Mouse (Mus musculus) liver, embryonic 14.5 days (tissue): ENCODE measurements around the gene Usp33. TPM values are rescaled to one million over a fixed set of nuclear protein-coding genes. Genes with fewer than 3 reads are reported as not detected.

Experiments used
- ATAC-seq: fragments of 200-750 bp; cut with Nextera tagmentation; 2 replicates; pipeline ENCODE4 v1.8.0; 2017; ENCODE audit warnings: moderate number of reproducible peaks, mild to moderate bottlenecking, moderate library complexity; ENCODE audit not compliant: insufficient read depth
- DNase-seq, 3 experiments: peaks; one replicate each; pipeline ENCODE4 v3.0.0-alpha.2; 2012 to 2013; ENCODE audit warnings: low read depth in 3 of 3, low spot score in 3 of 3
- H3K27ac ChIP-seq: fragments of 300-500 bp; sonication (generic); 2 replicates; pipeline ENCODE4 v1.5.1; 2014; ENCODE audit warnings: moderate library complexity, mild to moderate bottlenecking, control low read depth, inconsistent platforms
- H3K27me3 ChIP-seq: fragments of 300-500 bp; sonication (generic); 2 replicates; pipeline ENCODE4 v1.6.1; 2014; ENCODE audit warnings: mild to moderate bottlenecking, low read length, moderate library complexity; ENCODE audit not compliant: control insufficient read depth, insufficient read depth
- H3K36me3 ChIP-seq: fragments of 300-500 bp; sonication (generic); replicated peaks from 2 replicates; pipeline ENCODE4 v1.6.1; 2014; ENCODE audit warnings: low read depth; ENCODE audit not compliant: control insufficient read depth, insufficient read depth
- H3K4me1 ChIP-seq, 2 experiments: fragments of 200-500 bp in 1 of 2; fragments of 300-500 bp in 1 of 2; sonication (generic) in 1 of 2; replicated peaks; 2 replicates each; pipeline ENCODE4 v1.6.1; 2012 to 2014; ENCODE audit warnings: antibody characterized with exemption in 1 of 2, inconsistent platforms in 1 of 2, low read length in 1 of 2; ENCODE audit not compliant: control insufficient read depth in 2 of 2, insufficient read depth in 2 of 2
- H3K4me2 ChIP-seq: fragments of 300-500 bp; sonication (generic); 2 replicates; pipeline ENCODE4 v1.6.1; 2014; ENCODE audit warnings: low read depth, mild to moderate bottlenecking, control low read depth, moderate library complexity
- H3K4me3 ChIP-seq, 2 experiments: fragments of 200-500 bp in 1 of 2; fragments of 300-500 bp in 1 of 2; sonication (generic) in 1 of 2; 2 replicates each; pipeline ENCODE4 v1.5.1; 2012 to 2014; ENCODE audit warnings: low read depth in 2 of 2, low read length in 2 of 2, mild to moderate bottlenecking in 2 of 2, control low read depth in 1 of 2, inconsistent platforms in 1 of 2, moderate library complexity in 1 of 2; ENCODE audit not compliant: insufficient read depth in 1 of 2
- H3K9ac ChIP-seq: fragments of 300-500 bp; sonication (generic); replicated peaks from 2 replicates; pipeline ENCODE4 v1.6.1; 2014; ENCODE audit warnings: mild to moderate bottlenecking, control low read depth, moderate library complexity
- H3K9me3 ChIP-seq: fragments of 300-500 bp; sonication (generic); 2 replicates; pipeline ENCODE4 v1.6.1; 2016; ENCODE audit warnings: low read length, mixed read lengths; ENCODE audit not compliant: control insufficient read depth
- CTCF ChIP-seq: IDR thresholded peaks from 2 replicates; pipeline ENCODE4 v1.5.1; 2016; ENCODE audit warnings: antibody characterized with exemption, low read depth, control low read depth
- EP300 ChIP-seq: IDR thresholded peaks from 2 replicates; pipeline ENCODE4 v1.6.1; 2016; ENCODE audit warnings: antibody characterized with exemption, low read depth
- WGBS: fragments of 180-500 bp; shearing (Covaris S2); extraction: QIAGEN DNeasy Blood & Tissue Kit; methylation state at CpG from one replicate; pipeline ENCODE4 v1.1.7; 2014; ENCODE audit not compliant: insufficient replicate concordance; 5-methylcytosine and 5-hydroxymethylcytosine counted together
- polyA plus RNA-seq, 2 experiments: library from polyadenylated mRNA; depleted of rRNA in 1 of 2; stranded (reverse) in 1 of 2; unstranded in 1 of 2; fragments of >200 nt; fragmentation: Nextera tagmentation in 1 of 2; extraction: Ambion mirVana in 1 of 2; gene quantifications; 2 replicates each; pipeline versions ENCODE4 v1.2.1 to v1.2.3; 2012 to 2014

Gene Usp33
- polyA plus RNA-seq, 2 experiments, result 18.5 to 23.1 TPM

- no peak for TF ChIP-seq EP300
- no peak for TF ChIP-seq CTCF
- DNase-seq (no peak), ATAC-seq (peak; percentile 62)
- no peaks in the 10 kb centered on the region for H3K36me3 ChIP-seq
- no peak overlapping the region for H3K27ac ChIP-seq
- no peak overlapping the region for H3K9ac ChIP-seq
- H3K4me2 ChIP-seq, result no peak overlapping the region
- 75% methylated on average over 7 of the region's 7 CpGs for WGBS
- H3K4me1 ChIP-seq, result peaks cover 2 to 3% of the 10 kb centered on the region in 2 experiments; a peak in 2 of 4 replicates
- H3K4me3 ChIP-seq, result no peak overlapping the region
- no peaks in the 10 kb centered on the region for H3K9me3 ChIP-seq
- no peaks in the 10 kb centered on the region for H3K27me3 ChIP-seq
Measured at GRCm38 (mm10) chr3:152438068-152438467, 91.8 kb downstream of the Usp33 start.

DNA sequence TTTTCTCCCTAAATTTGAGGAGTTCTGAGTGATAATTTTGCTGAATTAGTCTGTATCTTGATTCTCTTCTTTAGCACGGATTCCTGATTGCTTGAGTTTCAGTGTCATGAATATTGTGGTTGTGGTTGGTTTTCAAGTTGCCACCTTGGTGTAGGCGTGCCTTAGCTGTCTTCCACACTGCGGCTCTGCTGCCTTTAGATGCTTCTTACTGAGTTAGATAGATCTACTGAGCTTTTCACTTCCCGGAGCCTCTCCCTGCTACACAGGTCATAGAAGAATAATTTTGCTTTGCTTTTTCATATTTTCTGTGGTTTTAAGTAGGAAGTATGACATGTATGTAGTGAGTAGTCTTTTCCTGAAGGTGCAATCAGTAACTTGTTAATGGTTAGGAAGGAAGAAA is 96.5 kb downstream of the Usp33 start:
- 70% methylated on average over 4 of the region's 4 CpGs for WGBS
- TF ChIP-seq CTCF (no peak), EP300 (no peak)
- H3K9me3 ChIP-seq, result no peaks in the 10 kb centered on the region
- H3K27ac ChIP-seq, result no peak overlapping the region
- H3K9ac ChIP-seq, result no peak overlapping the region
- H3K4me1 ChIP-seq, result peaks cover 0 to 5% of the 10 kb centered on the region in 2 experiments; a peak in 1 of 4 replicates
- no peak overlapping the region for H3K4me3 ChIP-seq
- no peak overlapping the region for H3K4me2 ChIP-seq
- DNase-seq (no peak), ATAC-seq (no peak)
- no peaks in the 10 kb centered on the region for H3K36me3 ChIP-seq
- H3K27me3 ChIP-seq, result no peaks in the 10 kb centered on the region

Other genes with a start within 250 kb of the Usp33 start
- 5.1 and 7.7 TPM in 2 replicates for gene Gipc2, start 180.2 kb upstream of the Usp33 start, polyA plus RNA-seq (2012; rRNA removed)
- 16.9 and 17.8 TPM in 2 replicates for gene Gipc2, start 180.2 kb upstream of the Usp33 start, polyA plus RNA-seq (2014; fragmentation: Nextera tagmentation; extraction: Ambion mirVana)
- 10.9 and 18.3 TPM in 2 replicates for gene Dnajb4, start 136.2 kb upstream of the Usp33 start, polyA plus RNA-seq (2012; rRNA removed)
- gene Dnajb4, start 136.2 kb upstream of the Usp33 start, polyA plus RNA-seq (2014; fragmentation: Nextera tagmentation; extraction: Ambion mirVana), result 29.9 and 34.3 TPM in 2 replicates
- 47.3 and 50.8 TPM in 2 replicates for gene Fubp1, start 136.1 kb upstream of the Usp33 start, polyA plus RNA-seq (2012; rRNA removed)
- 64.6 and 65.3 TPM in 2 replicates for gene Fubp1, start 136.1 kb upstream of the Usp33 start, polyA plus RNA-seq (2014; fragmentation: Nextera tagmentation; extraction: Ambion mirVana)
- 0.10 and 0.25 TPM in 2 replicates for gene Nexn, start 80.1 kb upstream of the Usp33 start, polyA plus RNA-seq (2012; rRNA removed)
- gene Nexn, start 80.1 kb upstream of the Usp33 start, polyA plus RNA-seq (2014; fragmentation: Nextera tagmentation; extraction: Ambion mirVana), result 0.30 and 0.69 TPM in 2 replicates
- 2.3 and 3.4 TPM in 2 replicates for gene Miga1, start 6.1 kb upstream of the Usp33 start, polyA plus RNA-seq (2012; rRNA removed)
- gene Miga1, start 6.1 kb upstream of the Usp33 start, polyA plus RNA-seq (2014; fragmentation: Nextera tagmentation; extraction: Ambion mirVana), result 3.0 and 4.4 TPM in 2 replicates
- 7.3 and 7.8 TPM in 2 replicates for gene Zzz3, start 49.0 kb downstream of the Usp33 start, polyA plus RNA-seq (2012; rRNA removed)
- 17.0 and 19.1 TPM in 2 replicates for gene Zzz3, start 49.0 kb downstream of the Usp33 start, polyA plus RNA-seq (2014; fragmentation: Nextera tagmentation; extraction: Ambion mirVana)